Mouse (Mus musculus) thymus, adult 2 months (tissue): ENCODE measurements around the gene Hace1.

Experiments used
- CTCF ChIP-seq: fragments of 200-500 bp; IDR thresholded peaks from 2 replicates; pipeline ENCODE4 v1.5.1; 2012; ENCODE audit warnings: mild to moderate bottlenecking, control low read depth, low read length, moderate library complexity, borderline replicate concordance; ENCODE audit not compliant: control insufficient read depth, poor library complexity, insufficient read depth; ENCODE audit errors: extremely low read depth
- POLR2A ChIP-seq: fragments of 200-500 bp; IDR thresholded peaks from 2 replicates; pipeline ENCODE4 v1.6.1; 2012; ENCODE audit warnings: mild to moderate bottlenecking, low read length, control low read depth, moderate library complexity; ENCODE audit not compliant: control insufficient read depth, poor library complexity, insufficient read depth; ENCODE audit errors: extremely low read depth

GRCm38 (mm10) chr10:45686191-45686590, 108.6 kb downstream of the Hace1 start:
- TF ChIP-seq CTCF, result no peak
- no peak for TF ChIP-seq POLR2A
